Mouse (Mus musculus) liver, embryonic 13.5 days (tissue): ENCODE data around the gene Hnrnph2. TPM values are rescaled to one million over a fixed set of nuclear protein-coding genes. Genes with fewer than 3 reads are reported as not detected.
A peak's percentile ranks its signal among the peaks of the same experiment; 100 is the strongest.

Experiments
- ATAC-seq: fragments of 200-750 bp; cut with Nextera tagmentation; 2 replicates; pipeline ENCODE4 v1.8.0; 2017; ENCODE audit warnings: low read depth, mild to moderate bottlenecking, moderate number of reproducible peaks, moderate library complexity
- DNase-seq: peaks from one replicate; pipeline ENCODE4 v3.0.0; 2022
- H3K27ac ChIP-seq: fragments of 300-500 bp; sonication (generic); 2 replicates; pipeline ENCODE4 v1.5.1; 2015; ENCODE audit warnings: moderate library complexity, mild to moderate bottlenecking, inconsistent platforms
- H3K27me3 ChIP-seq: fragments of 300-500 bp; sonication (generic); 2 replicates; pipeline ENCODE4 v1.6.1; 2015; ENCODE audit warnings: mild to moderate bottlenecking, inconsistent platforms
- H3K36me3 ChIP-seq: fragments of 300-500 bp; sonication (generic); 2 replicates; pipeline ENCODE4 v1.6.1; 2015; ENCODE audit warnings: mild to moderate bottlenecking, inconsistent platforms
- H3K4me1 ChIP-seq: fragments of 300-500 bp; sonication (generic); replicated peaks from 2 replicates; pipeline ENCODE4 v1.6.1; 2015; ENCODE audit warnings: inconsistent platforms
- H3K4me2 ChIP-seq: fragments of 300-500 bp; sonication (generic); 2 replicates; pipeline ENCODE4 v1.6.1; 2015; ENCODE audit warnings: inconsistent platforms, mild to moderate bottlenecking, moderate library complexity
- H3K4me3 ChIP-seq: fragments of 300-500 bp; sonication (generic); replicated peaks from 2 replicates; pipeline ENCODE4 v1.5.1; 2015; ENCODE audit warnings: mild to moderate bottlenecking, inconsistent platforms
- H3K9ac ChIP-seq: fragments of 300-500 bp; sonication (generic); 2 replicates; pipeline ENCODE4 v1.6.1; 2015; ENCODE audit warnings: mild to moderate bottlenecking, inconsistent platforms
- H3K9me3 ChIP-seq: fragments of 300-500 bp; sonication (generic); replicated peaks from 2 replicates; pipeline ENCODE4 v1.6.1; 2016; ENCODE audit warnings: inconsistent platforms
- WGBS: fragments of 180-500 bp; shearing (Covaris S2); methylation state at CpG from one replicate; pipeline ENCODE4 v1.1.7; 2015; ENCODE audit not compliant: insufficient replicate concordance; 5-methylcytosine and 5-hydroxymethylcytosine counted together
- polyA plus RNA-seq: library from polyadenylated mRNA; unstranded; fragments of >200 nt; fragmentation: Nextera tagmentation; extraction: Ambion mirVana; gene quantifications from 2 replicates; pipeline ENCODE4 v1.2.1, GENCODE M21; 2015

Gene Hnrnph2
- polyA plus RNA-seq: 87.1 and 108 TPM in 2 replicates

DNA sequence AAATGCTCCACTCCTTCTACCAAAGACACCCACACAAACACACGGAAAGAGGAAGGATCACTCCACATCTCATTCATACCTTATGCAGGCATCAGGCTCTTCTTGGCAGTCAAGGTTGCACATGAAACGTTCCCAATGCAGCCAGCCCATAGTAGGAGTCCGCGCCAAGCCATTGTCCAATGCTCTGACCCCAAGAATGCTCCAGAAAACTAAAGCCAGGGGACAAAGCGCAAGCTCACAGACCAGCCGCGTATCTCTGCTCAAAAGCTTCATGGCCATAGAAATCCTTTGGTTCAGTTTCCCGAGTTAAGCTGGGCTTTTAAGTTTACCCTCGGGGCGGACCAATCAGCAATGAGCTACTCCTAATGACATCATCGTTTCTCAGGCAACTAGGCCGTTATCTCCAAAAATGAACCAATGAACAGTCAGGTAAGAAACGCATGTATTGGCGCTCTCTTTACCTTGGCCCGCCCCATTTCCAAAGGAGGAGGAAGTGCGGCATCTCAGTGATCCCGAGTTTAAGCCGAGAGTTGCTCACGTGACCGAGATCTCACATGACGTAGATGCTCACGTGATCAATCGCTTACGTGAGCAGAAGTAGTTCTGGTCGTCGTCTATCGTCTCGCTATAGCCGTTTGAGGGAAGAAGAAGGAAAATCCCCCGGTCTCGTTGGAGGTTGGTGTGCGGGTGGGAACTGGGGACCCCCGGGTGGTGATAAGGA lies at the start of gene Hnrnph2, which contains the start of gene Gla:
TSS of gene Hnrnph2 (plus strand) at position 521 of the 721 bp plus-strand sequence.
TSS of gene Gla (minus strand) at position 467 of the 721 bp plus-strand sequence.
- ATAC-seq (peak; percentile 98), DNase-seq (peak; percentile 79)
- no peaks in the 10 kb centered on the region for H3K9me3 ChIP-seq
- H3K36me3 ChIP-seq: 0 out of 2 replicates have a peak, but pooled peaks cover 5% of the 10 kb centered on the region
- H3K4me2 ChIP-seq: peak within 1 kb of the TSS; percentile 73
- H3K27ac ChIP-seq: peak within 1 kb of the TSS; percentile 83
- peaks cover 23% of the 10 kb centered on the region for H3K4me1 ChIP-seq
- H3K27me3 ChIP-seq: no peaks in the 10 kb centered on the region
- H3K9ac ChIP-seq: peak within 1 kb of the TSS; percentile 77
- WGBS: 13% methylated on average over 33 of the region's 33 CpGs
- peak within 1 kb of the TSS; percentile 69 for H3K4me3 ChIP-seq

DNA sequence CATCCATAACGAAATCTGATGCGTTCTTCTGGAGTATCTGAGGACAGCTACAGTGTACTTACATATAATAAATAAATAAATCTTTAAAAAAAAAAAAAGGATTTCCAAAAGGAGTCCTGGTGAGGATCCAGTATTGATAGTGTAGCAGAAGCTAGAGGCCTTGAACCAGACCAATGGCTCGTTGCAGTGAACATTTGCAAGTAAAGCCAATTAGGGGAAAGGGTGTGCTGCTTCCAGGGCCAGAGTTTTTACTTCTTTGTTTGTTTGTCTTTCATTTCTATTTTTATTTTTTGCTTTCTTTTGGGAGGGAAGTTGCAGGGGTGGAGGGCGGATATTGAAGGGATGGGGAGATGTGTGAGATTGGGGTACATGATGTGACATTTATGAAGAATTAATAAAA lies 47.7 kb upstream of the Hnrnph2 start:
- no peak for DNase-seq
- ATAC-seq: no peak
- no peaks in the 10 kb centered on the region for H3K27me3 ChIP-seq
- H3K4me1 ChIP-seq: no peaks in the 10 kb centered on the region
- H3K9me3 ChIP-seq: no peaks in the 10 kb centered on the region
- H3K36me3 ChIP-seq: peaks cover 5% of the 10 kb centered on the region
- H3K9ac ChIP-seq: no peak overlapping the region
- no peak overlapping the region for H3K4me3 ChIP-seq
- WGBS: 85% methylated on average over 4 of the region's 4 CpGs
- no peak overlapping the region for H3K4me2 ChIP-seq
- no peak overlapping the region for H3K27ac ChIP-seq

DNA sequence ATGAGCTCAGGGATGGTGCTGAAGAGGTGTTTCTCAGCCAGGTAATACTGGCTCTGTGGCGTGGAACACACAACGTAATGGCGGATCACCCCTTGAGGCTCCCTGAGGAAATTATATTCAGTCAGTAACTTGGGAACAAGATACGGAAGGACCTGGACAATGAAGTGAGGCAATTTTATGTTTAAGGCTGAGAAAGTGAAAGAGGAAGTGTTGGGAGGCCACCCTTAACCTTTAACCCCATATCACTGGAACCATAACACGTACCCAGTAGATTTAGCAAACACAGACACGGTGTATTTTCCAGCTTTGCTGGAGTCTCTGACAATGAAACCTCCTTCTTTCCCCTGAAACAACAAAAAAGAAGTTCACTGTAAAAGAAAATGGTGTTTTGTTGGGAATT lies 46.6 kb upstream of the Hnrnph2 start:
- H3K27ac ChIP-seq: no peak overlapping the region
- no peak for ATAC-seq
- H3K27me3 ChIP-seq: no peaks in the 10 kb centered on the region
- no peak overlapping the region for H3K4me3 ChIP-seq
- H3K9me3 ChIP-seq: no peaks in the 10 kb centered on the region
- no peak overlapping the region for H3K9ac ChIP-seq
- H3K4me1 ChIP-seq: no peaks in the 10 kb centered on the region
- WGBS: 66% methylated on average over 6 of the region's 6 CpGs
- peaks cover 5% of the 10 kb centered on the region for H3K36me3 ChIP-seq
- H3K4me2 ChIP-seq: no peak overlapping the region
- no peak for DNase-seq

DNA sequence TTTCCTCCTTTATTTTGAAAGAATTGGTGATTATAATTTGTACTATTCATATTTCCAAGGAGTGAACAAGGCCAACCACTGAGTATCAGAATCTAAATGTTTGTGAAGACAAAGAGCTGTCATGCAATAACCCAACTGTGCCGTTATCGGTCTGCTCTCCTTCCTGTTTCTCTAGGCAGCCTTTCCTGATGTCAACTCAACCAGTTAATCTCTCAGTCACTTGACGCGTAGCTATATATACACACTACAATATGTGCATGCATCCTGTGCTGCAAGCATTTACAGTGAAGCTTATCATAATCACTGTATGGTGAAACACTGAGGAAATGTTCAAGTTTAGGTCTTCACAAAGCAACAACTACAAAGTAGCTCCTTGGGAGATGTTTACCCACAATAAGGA lies 36.7 kb upstream of the Hnrnph2 start:
- no peak overlapping the region for H3K4me2 ChIP-seq
- no peaks in the 10 kb centered on the region for H3K36me3 ChIP-seq
- H3K9ac ChIP-seq: no peak overlapping the region
- H3K27ac ChIP-seq: no peak overlapping the region
- no peak overlapping the region for H3K4me3 ChIP-seq
- no peaks in the 10 kb centered on the region for H3K9me3 ChIP-seq
- no peaks in the 10 kb centered on the region for H3K27me3 ChIP-seq
- DNase-seq (no peak), ATAC-seq (peak; percentile 47; the same call in 1 of the 2 replicates)
- no peaks in the 10 kb centered on the region for H3K4me1 ChIP-seq
- 36% methylated on average over 4 of the region's 4 CpGs for WGBS

DNA sequence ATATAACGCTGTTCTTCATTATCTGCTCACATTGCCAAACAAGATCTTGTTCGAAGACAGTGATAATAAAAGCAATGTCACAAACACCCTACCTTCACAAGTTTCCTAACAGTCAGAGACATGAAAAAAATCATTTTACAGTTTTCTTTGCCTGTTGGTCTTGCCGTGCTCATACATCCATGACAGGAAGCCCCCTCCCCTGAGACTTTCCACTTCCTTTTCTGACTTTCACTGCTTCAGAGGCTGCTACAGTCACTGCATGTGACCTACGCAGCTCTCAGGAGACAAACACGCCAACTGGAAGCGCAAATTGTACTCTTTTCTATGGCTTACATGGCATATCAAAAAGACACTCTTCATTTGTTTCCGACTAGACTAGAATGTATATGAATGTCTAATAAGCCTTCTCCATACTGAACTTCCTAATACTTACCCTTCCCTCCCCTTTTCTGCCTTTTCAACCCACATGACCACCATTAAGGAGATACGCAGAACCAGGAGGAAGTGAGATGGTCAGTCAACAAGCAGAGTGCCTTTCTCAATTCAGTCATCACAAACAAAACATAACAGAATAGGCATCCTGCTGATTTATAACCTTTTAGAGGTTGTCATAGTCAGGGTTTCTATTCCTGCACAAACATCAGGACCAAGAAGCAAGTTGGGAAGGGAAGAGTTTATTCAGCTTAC lies 34.3 kb upstream of the Hnrnph2 start:
- no peaks in the 10 kb centered on the region for H3K27me3 ChIP-seq
- 60% methylated on average over 8 of the region's 8 CpGs for WGBS
- no peak overlapping the region for H3K4me3 ChIP-seq
- ATAC-seq: no peak
- no peak for DNase-seq
- no peak overlapping the region for H3K27ac ChIP-seq
- H3K9ac ChIP-seq: no peak overlapping the region
- H3K4me2 ChIP-seq: no peak overlapping the region
- no peaks in the 10 kb centered on the region for H3K36me3 ChIP-seq
- H3K9me3 ChIP-seq: no peaks in the 10 kb centered on the region
- H3K4me1 ChIP-seq: no peaks in the 10 kb centered on the region

DNA sequence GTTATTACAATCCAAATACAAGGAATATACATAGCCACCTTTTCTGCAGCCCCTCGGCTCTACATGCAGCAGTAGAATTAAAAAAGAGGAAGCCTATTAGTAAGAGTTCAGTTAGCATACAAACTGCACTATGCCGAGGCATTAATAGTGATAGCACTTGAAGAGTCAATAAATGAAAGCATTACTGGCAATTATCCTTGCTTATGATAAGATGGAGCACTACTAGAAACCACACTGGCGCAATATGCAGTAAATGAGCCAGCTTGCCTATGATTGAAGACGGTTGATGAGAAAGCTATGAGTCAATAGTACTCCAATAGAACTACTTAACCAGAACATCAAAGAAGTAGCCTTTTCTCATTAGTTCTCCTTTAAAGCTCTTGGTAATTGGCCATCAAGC lies 23.1 kb upstream of the Hnrnph2 start:
- Histone ChIP-seq H3K27me3 (no peaks in the 10 kb centered on the region), H3K27ac (no peak overlapping the region), H3K9me3 (no peaks in the 10 kb centered on the region), H3K4me2 (no peak overlapping the region), H3K4me1 (peaks cover 16% of the 10 kb centered on the region), H3K36me3 (no peaks in the 10 kb centered on the region), H3K4me3 (no peak overlapping the region), H3K9ac (no peak overlapping the region)
- ATAC-seq: no peak
- 57% methylated on average over 4 of the region's 4 CpGs for WGBS
- no peak for DNase-seq

DNA sequence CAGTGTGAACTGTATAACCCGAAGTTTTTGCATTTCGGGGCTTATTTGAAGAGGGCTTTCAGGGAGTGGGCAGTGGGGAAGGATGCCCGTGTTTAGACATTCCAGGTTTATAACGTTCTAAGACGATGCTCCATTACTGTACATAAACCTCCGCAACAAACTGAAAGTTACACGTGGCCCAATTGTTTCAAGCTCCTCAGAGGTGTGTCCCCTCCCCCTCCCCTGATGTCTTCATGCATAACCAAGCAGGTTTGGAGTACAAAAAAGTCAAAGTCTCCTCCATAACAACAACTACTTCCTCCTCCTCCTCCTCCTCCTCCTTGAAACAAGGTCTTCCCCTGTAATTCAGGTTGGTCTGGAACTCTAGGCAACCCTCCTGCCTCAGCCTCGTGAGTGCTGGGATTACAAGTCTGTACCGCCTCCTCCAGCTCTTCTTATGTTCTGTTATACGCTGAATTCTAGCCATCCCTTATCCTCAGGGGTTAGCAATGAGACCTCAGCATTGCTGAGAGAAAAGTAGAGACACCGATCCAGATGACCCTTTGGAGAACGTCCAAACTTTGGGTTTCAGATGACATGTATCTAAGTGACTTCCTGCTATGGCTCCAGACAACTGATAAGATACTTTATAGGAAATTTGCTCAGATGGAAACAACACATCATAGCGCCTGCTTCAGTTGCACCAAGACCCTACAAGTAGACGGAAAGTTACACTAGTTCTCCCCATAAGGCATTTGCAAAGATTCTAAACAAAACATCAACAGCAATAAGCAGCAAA lies 20.3 kb upstream of the Hnrnph2 start:
- peak overlapping the region; percentile 64 for H3K4me2 ChIP-seq
- peak overlapping the region; percentile 64; the same call in 1 of the 2 replicates for H3K9ac ChIP-seq
- WGBS: 58% methylated on average over 14 of the region's 14 CpGs
- H3K4me3 ChIP-seq: peak overlapping the region; percentile 52
- no peaks in the 10 kb centered on the region for H3K9me3 ChIP-seq
- no peaks in the 10 kb centered on the region for H3K27me3 ChIP-seq
- no peak for DNase-seq
- H3K27ac ChIP-seq: no peak overlapping the region
- ATAC-seq: no peak
- no peaks in the 10 kb centered on the region for H3K36me3 ChIP-seq
- H3K4me1 ChIP-seq: peaks cover 37% of the 10 kb centered on the region

DNA sequence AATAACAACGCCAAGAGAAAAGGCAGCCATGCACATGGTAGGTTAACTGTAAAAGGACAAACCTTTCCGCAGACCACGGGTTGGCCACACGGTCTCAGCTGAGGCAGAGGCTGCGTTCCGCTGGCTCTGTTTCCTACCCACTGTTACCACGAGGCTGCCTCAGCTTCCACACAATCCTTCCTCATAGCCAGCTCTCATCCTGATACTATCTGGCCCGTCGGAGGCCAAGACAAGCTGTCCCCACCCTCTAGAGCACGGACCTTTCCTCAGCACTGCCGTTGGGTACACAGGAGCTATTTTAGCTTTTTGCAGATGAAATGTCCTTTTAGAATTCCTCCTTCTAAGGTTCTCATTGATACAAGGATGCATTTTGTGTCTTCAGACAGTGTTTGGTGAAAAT lies 18.7 kb upstream of the Hnrnph2 start:
- peak overlapping the region; percentile 78 for H3K27ac ChIP-seq

DNA sequence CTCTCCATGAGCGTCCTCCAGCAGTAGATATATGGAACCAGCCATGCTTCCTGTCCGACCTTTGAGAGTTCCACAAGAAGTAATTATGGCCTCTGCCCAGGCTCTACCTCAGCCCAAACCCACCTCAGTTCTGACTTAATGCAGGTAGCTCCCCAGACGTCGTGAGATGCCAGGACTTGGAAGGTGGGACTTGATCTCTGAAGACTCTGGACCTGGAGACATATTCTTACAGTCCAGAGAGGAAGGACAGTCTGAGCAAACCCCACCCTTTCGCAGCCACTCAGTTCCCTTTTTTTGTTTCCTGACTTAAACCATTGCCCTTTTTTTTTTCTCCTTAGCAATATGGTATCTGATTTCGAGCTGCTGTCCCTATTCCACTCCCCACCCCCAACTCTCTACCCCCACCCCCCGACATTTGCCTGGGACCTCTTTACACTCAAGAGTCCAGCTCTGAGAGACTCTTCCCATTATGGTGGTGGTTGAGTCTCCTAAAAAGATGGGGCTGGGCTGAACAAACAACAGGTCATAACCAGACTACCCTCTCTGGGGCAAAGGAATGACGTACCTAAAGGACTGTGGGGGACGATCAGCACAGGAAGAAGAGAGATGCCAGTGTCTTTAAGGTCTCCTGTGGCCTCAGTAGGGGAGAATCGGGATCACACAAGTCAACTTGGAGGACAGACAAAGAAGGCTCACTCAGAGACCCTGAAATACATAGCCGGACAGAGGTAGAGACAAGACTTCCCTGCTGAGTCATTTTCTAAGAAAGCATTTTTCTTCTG lies 17.9 kb upstream of the Hnrnph2 start, which contains the start of gene Btk:
TSS of gene Btk (minus strand) at position 683 of the 782 bp plus-strand sequence.
- Histone ChIP-seq H3K4me3 (peak within 1 kb of the TSS; percentile 52), H3K9ac (peak within 1 kb of the TSS; percentile 64), H3K4me1 (peaks cover 37% of the 10 kb centered on the region), H3K4me2 (peak within 1 kb of the TSS; percentile 64), H3K27me3 (no peaks in the 10 kb centered on the region), H3K27ac (peak within 1 kb of the TSS; percentile 78), H3K9me3 (no peaks in the 10 kb centered on the region), H3K36me3 (peaks cover 5% of the 10 kb centered on the region; the same call in 1 of the 2 replicates)
- ATAC-seq (0 out of 2 replicates have a peak, but pooled peaks have one; percentile 17), DNase-seq (no peak)
- 31% methylated on average over 11 of the region's 11 CpGs for WGBS

More for the DNA sequence above, 18.7 kb upstream of the Hnrnph2 start:
- WGBS: 35% methylated on average over 11 of the region's 11 CpGs
- Histone ChIP-seq H3K9ac (peak overlapping the region; percentile 64), H3K9me3 (no peaks in the 10 kb centered on the region), H3K27me3 (no peaks in the 10 kb centered on the region), H3K4me1 (peaks cover 37% of the 10 kb centered on the region), H3K36me3 (peaks cover 3% of the 10 kb centered on the region; the same call in 1 of the 2 replicates), H3K4me3 (peak overlapping the region; percentile 52), H3K4me2 (peak overlapping the region; percentile 64)
- ATAC-seq (peak; percentile 57), DNase-seq (no peak)

DNA sequence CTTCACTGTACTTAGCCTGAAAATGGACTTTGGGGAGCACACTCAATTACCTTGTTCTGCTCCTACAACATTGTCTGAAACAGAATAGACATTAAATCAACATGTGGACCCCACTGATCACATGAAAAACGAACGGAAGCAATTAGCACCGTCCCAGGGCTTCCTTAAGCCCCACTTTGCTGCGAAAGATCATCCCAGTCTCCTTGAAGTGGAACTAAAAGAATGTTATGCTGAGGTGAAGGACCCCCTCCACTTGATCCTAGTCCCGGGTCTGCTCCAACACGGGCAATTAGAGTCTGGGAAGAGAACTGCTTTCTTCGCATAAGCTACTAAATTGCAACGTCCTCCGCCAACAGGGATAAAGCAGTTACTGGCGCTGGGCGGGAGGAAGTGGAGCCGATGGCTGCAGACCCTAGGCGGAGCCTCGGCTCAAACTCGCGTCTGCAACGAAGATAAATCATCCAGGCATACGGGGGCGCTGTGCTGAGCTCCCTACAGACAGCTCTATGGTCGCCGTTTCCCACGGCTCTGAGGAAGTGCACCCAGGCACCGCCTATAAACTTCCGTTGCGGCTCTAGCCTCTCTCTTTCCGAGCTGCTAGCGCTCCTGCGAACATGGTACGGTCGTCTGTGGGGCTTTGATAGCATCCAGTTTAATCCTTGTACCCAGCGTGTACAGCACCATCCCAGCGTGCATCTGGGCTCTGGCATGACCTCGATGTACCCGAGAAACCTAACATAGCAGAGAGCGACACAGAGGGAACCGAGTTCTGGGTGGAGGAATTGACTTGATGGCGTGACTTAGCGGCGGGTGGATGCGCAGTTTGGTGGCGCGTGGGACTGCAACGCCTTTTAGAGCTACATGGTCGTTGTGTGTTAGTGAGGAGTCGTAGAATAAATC lies 15.6 kb upstream of the Hnrnph2 start, which contains the start of gene Rpl36a:
TSS of gene Rpl36a (plus strand) at position 552 of the 900 bp plus-strand sequence.
- H3K9ac ChIP-seq: peak within 1 kb of the TSS; percentile 78
- peak within 1 kb of the TSS; percentile 81 for H3K27ac ChIP-seq
- peak within 1 kb of the TSS; percentile 67 for H3K4me3 ChIP-seq
- DNase-seq (peak; percentile 86), ATAC-seq (peak; percentile 91)
- H3K4me2 ChIP-seq: peak within 1 kb of the TSS; percentile 70
- H3K36me3 ChIP-seq: peaks cover 17% of the 10 kb centered on the region
- WGBS: 18% methylated on average over 45 of the region's 45 CpGs
- no peaks in the 10 kb centered on the region for H3K9me3 ChIP-seq
- peaks cover 36% of the 10 kb centered on the region for H3K4me1 ChIP-seq
- no peaks in the 10 kb centered on the region for H3K27me3 ChIP-seq
